Mouse (Mus musculus): ENCODE measurements around the gene Mycbp.

The Mycbp gene

GRCm38 (mm10) chr4:123939838-123940237 is 35.2 kb downstream of the Mycbp start:
- in situ Hi-C loops (cut with MboI): loop anchor here (25.0 kb wide), 1 partner anchor 722 kb away; the partner anchor contains the start of gene Pou3f1

DNA sequence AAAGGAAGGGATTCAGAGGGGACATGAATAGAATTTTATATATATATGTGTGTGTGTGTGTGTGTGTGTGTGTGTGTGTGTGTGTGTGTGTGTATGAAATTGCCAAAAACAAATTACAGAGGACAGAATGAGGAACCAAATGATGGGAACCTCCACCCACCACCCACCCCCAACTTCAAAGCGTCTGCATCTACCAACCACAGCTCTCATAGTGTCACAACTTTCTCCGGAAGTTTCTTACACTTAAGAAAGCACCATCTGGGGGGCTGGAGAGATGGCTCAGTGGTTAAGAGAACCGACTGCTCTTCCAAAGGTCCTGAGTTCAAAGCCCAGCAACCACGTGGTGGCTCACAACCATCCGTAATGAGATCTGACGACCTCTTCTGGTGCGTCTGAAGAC is 36.2 kb downstream of the Mycbp start:
- in situ Hi-C loops (cut with MboI): loop anchor here (25.0 kb wide), 1 partner anchor 721 kb away; the partner anchor contains the start of gene Pou3f1

DNA sequence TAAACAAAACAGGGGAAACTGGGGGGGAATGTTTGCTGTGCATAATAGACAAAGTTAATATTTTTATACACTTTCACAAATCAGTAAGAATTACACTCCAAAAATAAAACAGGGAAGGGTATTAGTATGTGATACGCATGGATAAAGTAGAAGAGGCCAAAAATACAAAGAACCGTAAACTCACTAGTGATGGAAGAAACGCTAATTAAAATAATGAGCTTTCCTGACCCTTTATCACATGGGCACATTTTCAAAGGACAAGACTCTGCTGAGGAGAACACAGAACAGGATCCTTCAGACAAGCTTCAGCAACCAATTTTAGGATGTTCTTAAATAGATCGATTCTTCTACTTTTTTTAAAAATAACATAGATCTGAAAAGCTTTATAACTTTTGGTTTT is 42.1 kb downstream of the Mycbp start:
- in situ Hi-C loops (cut with MboI): loop anchor here (25.0 kb wide), 1 partner anchor 716 kb away; the partner anchor contains the start of gene Pou3f1

- in situ Hi-C loops (cut with MboI): loop anchor here (25.0 kb wide), 1 partner anchor 715 kb away; the partner anchor contains the start of gene Pou3f1
Observed at GRCm38 (mm10) chr4:123947149-123947548, 42.5 kb downstream of the Mycbp start.

GRCm38 (mm10) chr4:123948901-123949300 is 44.3 kb downstream of the Mycbp start:
- in situ Hi-C loops (cut with MboI): loop anchor here (25.0 kb wide), 1 partner anchor 713 kb away; the partner anchor contains the start of gene Pou3f1

GRCm38 (mm10) chr4:123949649-123950048 is 45.0 kb downstream of the Mycbp start:
- in situ Hi-C loops (cut with MboI): loop anchor here (25.0 kb wide), 1 partner anchor 713 kb away; the partner anchor contains the start of gene Pou3f1

DNA sequence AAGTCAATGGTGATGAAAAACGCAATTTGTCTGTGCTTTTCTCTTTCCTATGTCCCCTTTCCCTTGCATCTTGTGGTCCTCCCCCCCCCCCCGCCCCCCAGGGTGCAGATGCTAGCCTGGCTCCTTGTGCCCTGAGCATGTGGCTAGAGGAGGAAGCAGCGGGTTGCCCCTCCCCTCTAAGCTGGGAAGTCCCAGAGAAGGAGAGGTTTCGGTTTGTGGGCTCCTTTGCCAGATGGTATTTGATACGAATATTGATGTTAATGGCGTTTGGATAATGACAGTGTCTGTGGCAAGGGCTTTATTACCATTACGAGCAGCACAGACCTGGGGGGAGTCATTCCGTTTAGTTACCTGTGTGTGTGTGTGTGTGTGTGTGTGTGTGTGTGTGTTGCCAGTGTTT is 47.4 kb downstream of the Mycbp start:
- in situ Hi-C loops (cut with MboI): no loop called here

GRCm38 (mm10) chr4:123956703-123957491 is 52.3 kb downstream of the Mycbp start:
- in situ Hi-C loops (cut with MboI): no loop called here

DNA sequence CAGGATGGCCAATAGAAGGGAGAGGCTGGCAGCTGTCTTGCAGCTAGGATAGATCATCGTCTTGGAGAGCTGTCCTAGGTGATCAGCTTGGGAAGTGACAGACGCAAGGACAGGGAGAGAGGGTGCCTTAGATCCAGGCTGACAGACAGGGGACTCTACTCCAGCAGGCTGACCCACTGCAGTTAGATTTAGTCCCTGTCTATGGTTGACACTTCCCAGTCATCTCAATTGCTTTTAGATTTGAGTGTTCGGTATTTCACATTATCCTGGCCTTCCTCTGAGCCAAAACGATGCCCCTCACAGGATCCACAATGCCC is 52.8 kb downstream of the Mycbp start:
- in situ Hi-C loops (cut with MboI): no loop called here

DNA sequence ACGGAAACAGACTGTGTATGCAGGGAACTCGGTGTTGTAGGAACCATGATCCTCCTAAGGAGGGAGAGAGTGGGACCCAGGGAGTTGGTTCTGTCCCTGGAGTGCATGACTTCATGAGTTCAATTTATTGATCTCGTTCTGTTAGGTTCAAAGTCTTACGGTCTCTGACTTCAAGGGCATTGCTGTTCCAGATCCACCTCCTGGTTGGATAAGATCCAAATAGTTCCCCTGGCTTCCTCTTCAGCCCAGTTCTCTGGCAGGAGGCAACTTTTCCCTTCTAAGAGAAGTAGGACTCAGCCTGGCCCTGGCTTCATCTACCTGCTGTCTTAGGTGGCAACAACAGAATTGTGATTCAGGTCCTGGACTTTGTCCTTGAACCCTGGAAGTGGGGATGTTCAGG is 53.3 kb downstream of the Mycbp start:
- in situ Hi-C loops (cut with MboI): no loop called here

GRCm38 (mm10) chr4:123960955-123961354 is 56.3 kb downstream of the Mycbp start:
- in situ Hi-C loops (cut with MboI): no loop called here
